Mouse (Mus musculus): ENCODE measurements around the gene Cited2.
A peak's percentile ranks its signal among the peaks of the same experiment; 100 is the strongest.

Gene Cited2

DNA sequence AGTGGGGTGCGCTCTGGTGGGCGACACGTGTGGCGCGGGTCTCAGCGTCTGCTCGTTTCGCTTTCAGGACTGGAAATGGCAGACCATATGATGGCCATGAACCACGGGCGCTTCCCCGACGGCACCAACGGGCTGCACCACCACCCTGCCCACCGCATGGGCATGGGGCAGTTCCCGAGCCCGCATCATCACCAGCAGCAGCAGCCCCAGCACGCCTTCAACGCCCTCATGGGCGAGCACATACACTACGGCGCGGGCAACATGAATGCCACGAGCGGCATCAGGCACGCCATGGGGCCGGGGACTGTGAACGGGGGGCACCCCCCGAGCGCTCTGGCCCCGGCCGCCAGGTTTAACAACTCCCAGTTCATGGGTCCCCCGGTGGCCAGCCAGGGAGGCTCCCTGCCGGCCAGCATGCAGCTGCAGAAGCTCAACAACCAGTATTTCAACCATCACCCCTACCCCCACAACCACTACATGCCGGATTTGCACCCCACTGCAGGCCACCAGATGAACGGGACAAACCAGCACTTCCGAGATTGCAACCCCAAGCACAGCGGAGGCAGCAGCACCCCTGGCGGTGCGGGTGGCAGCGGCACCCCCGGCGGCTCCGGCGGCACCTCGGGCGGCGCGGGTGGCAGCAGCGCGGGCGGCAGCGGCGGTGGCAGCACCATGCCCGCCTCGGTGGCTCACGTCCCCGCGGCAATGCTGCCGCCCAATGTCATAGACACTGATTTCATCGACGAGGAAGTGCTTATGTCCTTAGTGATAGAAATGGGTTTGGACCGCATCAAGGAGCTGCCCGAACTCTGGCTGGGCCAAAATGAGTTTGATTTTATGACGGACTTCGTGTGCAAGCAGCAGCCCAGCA, 1.1 kb downstream of the Cited2 start:
- peak; percentile 62 for DNase-seq (ENCODE audit: low spot score)

DNA sequence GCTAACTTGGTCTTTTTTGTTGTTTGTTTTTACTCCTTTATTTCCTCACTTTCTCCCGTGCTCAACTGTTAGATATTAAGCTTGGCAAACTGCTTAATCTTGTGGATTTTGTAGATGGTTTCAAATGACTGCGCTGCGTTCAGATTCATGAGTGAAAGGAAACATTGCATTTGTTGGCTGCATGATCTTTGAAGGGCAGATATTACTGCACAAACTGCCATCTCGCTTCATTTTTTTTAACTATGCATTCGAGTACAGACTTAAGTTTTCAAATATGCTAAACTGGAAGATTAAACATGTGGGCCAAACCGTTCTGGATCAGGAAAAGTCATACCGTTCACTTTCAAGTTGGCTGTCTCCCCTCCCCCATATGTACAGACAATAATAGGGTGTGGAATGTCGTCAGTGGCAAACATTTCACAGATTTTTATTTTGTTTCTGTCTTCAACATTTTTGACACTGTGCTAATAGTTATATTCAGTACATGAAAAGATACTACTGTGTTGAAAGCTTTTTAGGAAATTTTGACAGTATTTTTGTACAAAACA, 2.1 kb downstream of the Cited2 start:
- no peak for DNase-seq (ENCODE audit: low spot score)

DNA sequence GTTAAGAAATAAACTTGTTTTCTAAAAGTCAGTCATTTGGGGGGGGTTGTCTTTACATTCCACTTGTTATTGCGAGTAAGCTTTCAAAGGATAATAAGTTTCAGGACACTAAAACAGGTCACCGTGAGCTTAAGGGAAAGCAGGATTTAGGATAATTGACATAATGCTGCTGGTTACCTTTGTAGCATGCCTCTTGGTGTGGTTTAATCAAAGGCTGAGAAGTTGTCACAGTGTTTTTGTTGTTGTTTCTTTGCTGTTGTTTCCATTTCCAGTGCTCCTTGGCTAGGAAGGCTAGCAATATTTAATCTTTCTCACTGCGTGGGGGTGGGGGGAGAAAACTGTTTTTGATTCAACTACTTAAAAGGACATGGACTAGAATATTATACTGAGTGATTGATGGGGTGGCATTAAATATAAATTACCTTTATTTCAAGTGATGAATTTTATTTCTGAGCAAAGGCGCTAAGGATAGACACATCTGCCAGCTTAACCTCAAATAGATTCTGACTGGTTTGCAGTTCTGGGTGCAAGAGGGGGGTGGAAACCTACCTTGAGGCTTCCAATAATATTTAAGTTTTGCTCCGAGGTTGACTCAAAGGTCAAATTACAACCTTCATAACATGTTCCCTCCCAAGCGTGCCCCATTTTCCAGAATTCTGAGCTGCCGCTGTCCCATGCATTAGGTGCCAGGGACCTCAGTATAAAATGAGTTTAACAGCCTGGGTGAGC, 2.8 kb downstream of the Cited2 start:
- no peak for DNase-seq (ENCODE audit: low spot score)

DNA sequence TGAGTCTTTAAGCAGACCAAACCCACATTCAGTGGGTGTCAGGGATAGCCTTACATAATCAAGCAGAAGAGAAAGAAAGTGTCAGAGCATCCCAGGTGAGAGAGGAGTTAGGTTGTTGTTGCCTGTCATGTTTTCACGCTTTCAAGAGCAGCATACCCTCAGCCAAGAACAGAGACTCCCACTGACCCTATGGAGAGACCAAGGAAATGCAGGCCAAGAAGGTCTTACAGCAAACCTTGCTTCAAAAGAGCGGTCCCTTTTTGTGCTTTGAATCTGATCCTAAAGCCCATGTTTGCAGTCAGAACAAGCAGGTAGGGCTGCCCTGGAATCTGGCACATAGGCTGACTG, 3.3 kb downstream of the Cited2 start:
- no peak for DNase-seq (ENCODE audit: low spot score)

DNA sequence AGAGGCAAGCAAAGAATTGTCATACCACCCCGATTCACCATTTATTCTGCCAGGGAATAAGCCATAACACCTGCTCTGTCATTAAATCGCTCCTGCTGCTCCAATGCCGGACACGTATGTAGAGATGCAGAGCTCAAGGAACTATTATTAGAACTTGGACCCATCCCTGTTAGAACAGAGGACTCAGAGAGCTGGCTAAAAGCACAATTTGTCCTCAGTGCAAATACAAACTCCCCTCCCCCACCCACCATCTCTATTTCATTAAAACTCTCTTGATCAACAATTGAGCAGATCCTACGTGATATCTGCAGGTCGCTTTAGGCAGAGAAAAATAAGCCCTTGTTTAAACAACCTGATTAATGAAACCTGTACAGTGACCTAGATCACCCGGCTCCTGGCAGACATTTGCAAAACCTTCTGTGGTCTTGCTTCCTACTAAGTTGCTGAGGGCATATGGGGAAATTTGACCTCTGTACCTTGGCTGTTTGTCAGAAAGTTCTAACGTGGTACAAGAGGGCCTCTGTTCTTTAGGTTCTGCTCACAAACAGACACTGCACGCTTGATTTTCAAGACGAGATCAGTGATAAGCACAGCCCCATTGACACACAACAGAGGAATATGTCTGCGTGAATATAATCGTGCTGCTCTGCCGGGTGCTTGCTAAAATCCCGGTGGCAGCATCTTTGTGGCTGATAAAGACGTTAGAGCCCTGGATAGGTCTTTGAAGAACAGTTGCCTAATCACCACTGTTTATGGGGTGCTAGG, 4.3 kb downstream of the Cited2 start:
- no peak for DNase-seq (ENCODE audit: low spot score)

DNA sequence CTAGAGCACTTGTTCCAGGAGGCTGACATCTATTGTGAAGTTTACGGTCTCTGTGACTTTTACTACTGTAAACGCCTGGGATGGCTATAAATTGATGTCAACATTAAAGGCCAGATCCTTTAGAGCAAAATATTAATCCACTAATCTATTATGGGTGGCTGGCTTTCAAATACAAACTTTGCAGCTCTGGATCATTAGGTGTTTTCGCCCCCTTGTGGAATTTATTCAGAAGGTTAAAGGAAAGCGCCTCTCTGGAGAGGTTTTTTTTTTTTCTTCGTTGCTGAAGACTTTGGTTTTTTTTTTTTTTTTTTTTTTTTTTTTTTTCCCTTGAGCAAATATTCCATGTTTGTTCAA, 4.9 kb downstream of the Cited2 start:
- peak; percentile 17 for DNase-seq (ENCODE audit: low spot score)

DNA sequence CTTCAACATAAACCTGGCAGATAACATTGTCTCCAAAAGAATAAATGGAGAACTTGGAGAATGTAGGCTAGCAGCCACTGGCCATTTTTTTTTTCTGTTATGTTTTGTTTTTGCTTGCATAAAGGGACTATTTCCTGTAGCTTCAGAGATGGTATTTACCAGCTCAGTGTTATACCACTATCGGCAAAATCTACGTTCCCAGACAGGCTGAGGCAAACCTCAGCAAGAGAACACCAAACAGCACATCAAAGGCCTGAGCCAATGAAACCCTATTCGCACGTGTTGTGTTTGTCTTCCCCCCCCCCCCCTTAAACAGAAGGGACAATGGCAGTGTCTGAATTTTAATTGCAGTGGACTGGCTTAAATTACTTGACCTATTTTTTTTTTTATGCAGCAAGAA, 5.7 kb downstream of the Cited2 start:
- DNase-seq (ENCODE audit: low spot score), result no peak

DNA sequence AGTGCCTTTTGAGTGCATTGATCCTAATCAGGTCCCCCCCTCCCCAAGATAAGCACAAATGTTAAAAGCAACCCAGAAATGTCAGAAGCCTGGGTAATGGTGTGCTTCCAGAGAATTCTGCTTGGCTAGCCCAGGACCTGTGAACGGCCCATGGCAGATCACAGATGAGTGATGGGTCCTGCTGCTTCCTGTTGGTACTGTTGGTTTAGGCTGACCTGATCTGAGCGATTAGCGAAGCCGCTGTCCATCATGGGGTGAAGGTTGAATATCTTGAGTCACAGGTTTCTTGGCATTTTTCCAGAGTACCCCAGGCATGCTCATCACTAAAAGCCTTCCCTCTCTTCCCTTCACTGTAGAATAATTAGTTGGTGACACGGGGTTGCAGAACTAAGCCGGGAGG, 6.5 kb downstream of the Cited2 start:
- no peak for DNase-seq (ENCODE audit: low spot score)

DNA sequence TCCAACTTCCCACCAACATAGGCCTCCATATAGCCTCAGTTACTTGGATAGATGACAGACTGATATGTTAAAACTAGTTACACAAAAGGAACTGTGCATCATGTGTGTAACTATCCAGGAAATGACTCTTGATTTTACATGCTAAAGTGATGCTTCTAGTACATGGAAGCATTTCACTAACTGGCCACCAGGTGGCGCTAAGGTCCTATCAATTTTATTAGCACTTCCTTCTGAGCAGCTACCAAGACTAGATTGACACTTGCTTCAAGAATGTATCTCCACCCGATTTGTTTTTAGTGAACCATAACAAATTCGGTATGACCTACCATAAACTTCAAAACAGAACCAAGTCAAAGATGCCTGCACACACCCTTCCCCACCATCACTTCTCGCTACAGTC, 10.0 kb downstream of the Cited2 start:
- peak; percentile 62 for DNase-seq (ENCODE audit: low spot score)

DNA sequence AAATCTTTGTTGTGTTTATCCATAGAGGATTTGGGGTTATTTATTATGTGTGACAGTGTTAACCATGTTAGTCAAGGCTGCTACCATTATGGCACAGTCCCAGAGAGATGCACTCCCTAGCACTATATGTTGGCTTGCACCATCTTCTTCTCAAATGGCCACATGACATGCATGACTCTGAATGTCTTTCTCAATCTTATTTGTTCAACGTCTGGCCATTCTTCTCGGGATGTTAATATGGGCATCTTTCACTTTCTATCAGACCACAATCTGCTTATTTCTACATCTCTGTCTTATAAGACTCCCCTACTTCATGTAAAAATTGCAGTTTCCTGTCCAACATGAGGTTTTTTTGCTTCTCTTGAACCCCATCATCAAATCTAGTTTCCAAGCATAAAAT, 19.6 kb downstream of the Cited2 start:
- DNase-seq (ENCODE audit: low spot score), result no peak

DNA sequence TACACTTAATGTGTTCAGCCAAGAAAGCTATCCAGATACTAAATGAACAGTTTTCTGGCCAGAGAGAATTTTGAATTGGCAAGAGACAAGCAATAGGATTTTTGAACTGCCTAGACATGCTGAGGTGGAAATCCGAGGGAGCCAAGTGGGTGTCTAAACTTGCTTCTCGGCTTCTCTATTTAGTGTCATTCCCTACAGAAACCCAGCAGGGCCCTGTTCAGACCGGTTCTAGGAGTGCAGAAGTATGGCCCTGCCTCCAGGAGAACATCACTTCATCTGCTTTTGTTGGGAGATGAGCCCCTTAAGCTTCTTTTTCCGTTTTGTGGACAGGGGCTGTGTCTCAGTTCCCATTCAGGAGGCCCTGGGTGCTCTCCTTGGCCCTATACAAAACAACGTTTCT, 29.5 kb downstream of the Cited2 start:
- DNase-seq (ENCODE audit: low spot score), result no peak

DNA sequence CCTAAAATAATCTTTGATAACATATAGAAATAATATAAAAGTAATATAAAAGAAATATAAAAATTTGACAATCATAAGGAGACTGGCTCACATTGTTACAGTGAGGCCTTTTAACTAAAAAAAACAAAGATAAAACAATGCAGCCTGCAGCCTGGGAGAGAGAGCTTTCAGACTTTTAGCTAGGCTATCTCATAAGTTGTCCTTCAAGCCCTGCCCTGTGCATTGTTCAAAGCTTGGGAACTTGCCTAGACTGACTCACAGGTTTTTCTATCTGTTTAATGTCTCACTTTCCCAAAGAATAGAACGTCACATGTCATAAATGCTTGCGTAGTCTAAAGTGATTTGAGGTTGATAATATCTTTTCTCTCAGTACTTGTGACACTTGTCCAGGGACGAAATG, 36.8 kb downstream of the Cited2 start:
- no peak for DNase-seq (ENCODE audit: low spot score)

DNA sequence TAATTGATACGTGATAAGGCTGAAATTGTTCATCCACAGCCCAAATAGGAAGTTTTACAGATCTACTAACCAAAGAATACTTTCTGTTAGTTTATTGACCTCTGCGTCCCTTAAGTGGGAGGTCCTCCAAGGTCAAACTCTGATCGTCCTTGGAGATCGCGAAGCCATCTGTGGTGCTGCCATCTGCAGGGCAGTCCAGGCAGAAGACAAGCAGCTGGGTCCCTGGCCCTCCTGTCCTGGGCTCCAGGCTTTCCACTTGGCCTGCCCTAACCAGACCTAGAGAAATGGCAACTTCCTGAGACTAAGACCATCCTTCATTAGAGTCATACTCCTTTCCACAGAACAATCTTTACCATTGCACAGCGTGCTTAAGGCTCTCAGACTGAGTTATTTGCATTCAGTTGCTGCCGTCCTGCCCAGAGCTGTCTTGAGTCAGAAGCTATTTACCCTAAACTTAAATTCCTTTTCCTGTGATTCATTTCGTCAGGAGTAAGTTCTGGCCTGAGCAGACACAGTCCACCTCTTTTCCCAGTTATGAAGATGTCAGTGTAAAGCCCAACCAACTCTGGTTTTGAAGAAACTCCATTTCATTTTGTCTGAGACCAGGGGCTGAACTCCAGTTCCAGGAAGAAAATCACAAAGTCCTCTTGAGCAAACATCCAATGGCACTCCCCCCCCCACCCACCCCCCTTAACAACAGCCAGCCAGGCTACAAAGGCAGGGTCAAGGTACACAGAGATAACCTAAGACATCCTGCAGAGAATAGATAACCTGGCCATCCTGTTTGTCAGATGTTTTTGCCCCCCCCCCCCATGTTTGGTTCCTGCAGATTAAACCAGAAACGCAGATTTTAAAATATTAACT, 38.0 kb downstream of the Cited2 start:
- no peak for DNase-seq (ENCODE audit: low spot score)

DNA sequence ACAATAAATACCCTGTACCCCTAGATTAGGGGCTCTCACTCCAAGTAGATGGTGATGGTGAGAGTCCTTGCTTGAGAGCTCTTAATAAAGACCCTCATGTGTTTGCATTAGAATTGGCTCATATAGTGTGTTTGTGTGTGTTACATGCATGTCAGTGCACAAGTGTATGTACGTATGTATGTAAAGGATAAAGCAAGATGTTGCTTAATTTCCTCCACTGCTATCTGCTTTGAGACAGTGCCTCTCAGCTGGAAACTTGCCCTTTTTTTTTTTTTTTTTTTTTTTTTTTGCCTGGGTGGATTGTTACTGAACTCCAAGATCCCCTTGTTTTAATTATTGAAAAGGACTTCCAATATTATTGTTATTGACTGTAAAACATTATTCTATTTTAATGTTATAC, 38.6 kb downstream of the Cited2 start:
- DNase-seq (ENCODE audit: low spot score), result no peak

DNA sequence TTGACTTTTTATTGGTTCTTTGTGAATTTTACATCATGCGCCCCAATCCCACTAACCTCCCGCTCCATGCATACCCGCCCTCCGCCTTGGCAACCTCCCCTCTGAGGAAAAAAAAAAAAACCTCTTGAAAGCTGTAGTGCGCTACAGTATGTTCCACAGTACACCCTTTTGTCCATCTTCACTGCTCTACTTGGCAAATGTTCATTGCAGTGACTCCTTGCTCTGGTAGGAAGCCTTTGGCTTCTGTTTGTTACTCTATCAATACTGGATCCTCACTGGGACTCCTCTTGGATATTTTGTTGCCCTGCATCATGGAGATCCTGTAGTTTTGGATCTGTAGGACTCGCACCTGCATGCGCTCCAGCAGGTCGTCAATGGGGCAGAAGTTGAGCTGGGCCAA, 39.9 kb downstream of the Cited2 start:
- DNase-seq (ENCODE audit: low spot score), result no peak

DNA sequence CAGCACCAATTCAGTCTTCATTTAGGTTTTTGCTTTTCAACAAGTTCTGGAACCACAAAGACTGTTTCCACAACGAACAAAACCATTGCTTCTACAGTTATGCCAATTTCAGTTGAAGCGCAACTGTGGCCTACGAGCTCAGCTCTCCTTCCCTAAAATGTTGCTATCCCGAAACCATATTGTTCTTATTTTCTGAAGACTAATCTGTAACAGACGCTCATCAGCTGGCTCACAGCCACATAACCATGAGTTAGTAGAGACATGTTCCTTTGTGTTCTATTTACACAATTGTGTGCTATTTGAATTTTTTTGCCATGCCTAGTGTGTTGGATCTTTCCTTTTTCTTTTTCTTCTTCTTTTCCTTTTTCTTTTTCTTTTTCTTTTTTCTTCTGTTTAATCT, 46.8 kb downstream of the Cited2 start:
- no peak for DNase-seq (ENCODE audit: low spot score)

DNA sequence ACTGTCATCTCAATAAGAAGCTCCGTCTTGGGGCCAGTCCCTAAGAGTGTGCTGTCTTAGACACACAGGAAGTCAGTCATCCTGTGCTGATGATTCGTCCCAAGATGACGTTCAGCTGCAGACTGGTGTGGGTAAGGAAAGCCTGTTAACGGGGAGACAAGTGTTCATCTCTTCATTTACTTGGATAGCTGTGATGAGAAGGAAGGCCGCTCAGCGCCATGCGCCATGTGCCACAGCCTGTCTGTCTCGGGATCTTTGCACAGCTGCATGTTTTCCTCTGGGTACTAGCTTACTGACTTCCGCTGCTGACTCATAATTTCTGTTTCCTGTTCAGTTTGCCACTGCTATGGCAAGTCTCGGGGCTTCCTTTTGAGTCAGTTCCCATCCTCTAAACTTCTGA, 49.3 kb downstream of the Cited2 start:
- DNase-seq (ENCODE audit: low spot score), result no peak

DNA sequence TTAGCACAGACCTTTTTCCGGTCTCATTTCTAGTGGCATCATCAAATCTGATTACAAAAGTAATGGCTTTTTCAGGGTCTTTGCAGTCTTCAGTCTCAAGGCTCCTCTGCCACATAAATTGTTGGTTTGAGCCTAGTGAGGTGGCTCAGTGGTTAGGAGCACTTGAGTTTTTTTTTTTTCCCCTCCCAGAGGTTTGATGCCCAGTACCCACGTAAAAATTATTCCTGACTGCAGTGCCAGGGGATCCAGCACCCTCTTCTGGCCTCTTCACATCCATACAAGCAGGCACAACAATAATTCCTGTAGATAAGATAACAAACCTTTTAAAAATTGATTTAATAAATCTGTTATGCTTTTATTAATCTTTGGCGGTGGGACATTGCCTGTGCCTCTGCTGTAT, 51.3 kb downstream of the Cited2 start:
- DNase-seq (ENCODE audit: low spot score), result no peak

DNA sequence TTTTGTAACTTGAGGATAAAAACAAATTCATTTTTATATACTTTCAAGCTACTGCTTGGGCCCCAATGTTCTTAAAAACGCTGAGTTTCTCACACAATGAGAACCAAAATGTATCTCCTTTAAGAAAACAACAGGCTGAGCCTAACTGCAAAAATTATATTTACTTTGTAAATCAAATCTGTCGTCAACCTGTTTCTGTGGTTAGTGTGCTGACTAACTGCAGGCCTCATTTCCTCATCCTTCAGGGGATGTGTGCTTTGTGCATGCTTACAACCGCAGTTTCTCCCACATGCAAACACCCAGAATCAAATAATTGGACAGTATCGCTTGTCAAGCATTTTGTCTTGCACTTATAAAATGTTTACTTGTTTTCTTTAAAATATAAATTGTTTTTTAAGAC, 52.1 kb downstream of the Cited2 start:
- no peak for DNase-seq (ENCODE audit: low spot score)
